Mouse (Mus musculus) liver (tissue): ENCODE measurements around the gene Mpdu1.
"Not testable (repeated sequence)": the region's sequence is repeated elsewhere in the genome, so short reads cannot be mapped to it uniquely, and the experiment has no call there.

Source experiments
- DNase-seq: peaks from one replicate; pipeline ENCODE4 v3.0.0-alpha.2; 2020; ENCODE audit warnings: mixed read lengths

Gene Mpdu1

GRCm38 (mm10) chr11:69663795-69664194 lies 1.4 kb upstream of the Mpdu1 start:
- DNase-seq: no peak

- DNase-seq: no peak
Measured at GRCm38 (mm10) chr11:69662967-69663671, 677 bp upstream of the Mpdu1 start.

- no peak for DNase-seq
Measured at GRCm38 (mm10) chr11:69661221-69661881, 1.1 kb downstream of the Mpdu1 start.

- DNase-seq: no peak
Measured at GRCm38 (mm10) chr11:69657462-69657881, 5.0 kb downstream of the Mpdu1 start.

- peak; percentile 59 for DNase-seq
Measured at GRCm38 (mm10) chr11:69656617-69657461, 5.6 kb downstream of the Mpdu1 start.

GRCm38 (mm10) chr11:69656065-69656455 lies 6.4 kb downstream of the Mpdu1 start:
- no peak for DNase-seq

GRCm38 (mm10) chr11:69655264-69656064 lies 7.0 kb downstream of the Mpdu1 start, which contains the start of gene Sox15:
TSS of gene Sox15 (plus strand) at chr11:69655314.
- DNase-seq: peak; percentile 73

GRCm38 (mm10) chr11:69654760-69655159 lies 7.7 kb downstream of the Mpdu1 start:
- no peak for DNase-seq

GRCm38 (mm10) chr11:69653399-69653798 lies 9.0 kb downstream of the Mpdu1 start:
- DNase-seq: no peak

GRCm38 (mm10) chr11:69645860-69646259 lies 16.6 kb downstream of the Mpdu1 start:
- no peak for DNase-seq

GRCm38 (mm10) chr11:69635471-69635870 lies 27.0 kb downstream of the Mpdu1 start:
- no peak for DNase-seq

- DNase-seq: peak; percentile 76
Measured at GRCm38 (mm10) chr11:69633128-69633866, 29.1 kb downstream of the Mpdu1 start.

- peak; percentile 100 for DNase-seq
Measured at GRCm38 (mm10) chr11:69632284-69633089, 30.0 kb downstream of the Mpdu1 start, which contains the start of gene Fxr2. TSS of gene Fxr2 (plus strand) at chr11:69632990.

- DNase-seq: no peak
Measured at GRCm38 (mm10) chr11:69629802-69630201, 32.6 kb downstream of the Mpdu1 start.

- DNase-seq: peak; percentile 84
Measured at GRCm38 (mm10) chr11:69628286-69628685, 34.2 kb downstream of the Mpdu1 start.

- not testable (repeated sequence) for DNase-seq
Measured at GRCm38 (mm10) chr11:69624339-69624738, 38.1 kb downstream of the Mpdu1 start.

- DNase-seq: no peak
Measured at GRCm38 (mm10) chr11:69623006-69623405, 39.4 kb downstream of the Mpdu1 start.

GRCm38 (mm10) chr11:69622406-69622805 lies 40.0 kb downstream of the Mpdu1 start:
- no peak for DNase-seq

- peak; percentile 81 for DNase-seq
Measured at GRCm38 (mm10) chr11:69621571-69622268, 40.7 kb downstream of the Mpdu1 start, which contains the start of gene Sat2. TSS of gene Sat2 (plus strand) at chr11:69622024.
